Mouse (Mus musculus) urinary bladder, postnatal 36 days (tissue): Measurements from ENCODE around the gene Abo.
"Not testable (repeated sequence)": the region's sequence is repeated elsewhere in the genome, so short reads cannot be mapped to it uniquely, and the experiment has no call there.

Experiments
- DNase-seq, 2 experiments: peaks; one replicate each; pipeline ENCODE4 v3.0.0; 2022; ENCODE audit warnings: low spot score in 2 of 2, mixed read lengths in 1 of 2

The Abo gene

GRCm38 (mm10) chr2:26864879-26865278 is at the start of gene Abo:
Abo (minus strand) TSS chr2:26864979.
- peak in 1 of 2 experiments; percentile 24 for DNase-seq

GRCm38 (mm10) chr2:26914148-26914941 is 49.6 kb upstream of the Abo start:
- DNase-seq = no peak

- no peak for DNase-seq
Measured at GRCm38 (mm10) chr2:26913416-26914147, 48.8 kb upstream of the Abo start.

- DNase-seq = no peak
Measured at GRCm38 (mm10) chr2:26912253-26912770, 47.5 kb upstream of the Abo start.

- DNase-seq = peak in 1 of 2 experiments; percentile 31
Measured at GRCm38 (mm10) chr2:26910994-26911765, 46.4 kb upstream of the Abo start.

GRCm38 (mm10) chr2:26910124-26910993 is 45.6 kb upstream of the Abo start, which contains the start of the genes Med22 and Rpl7a:
Med22 (minus strand) TSS chr2:26910677.
Rpl7a (plus strand) TSS chr2:26910764.
- DNase-seq = peak; percentile 100

GRCm38 (mm10) chr2:26909387-26909784 is 44.6 kb upstream of the Abo start:
- DNase-seq = no peak

- no peak for DNase-seq
Measured at GRCm38 (mm10) chr2:26908710-26909386, 44.1 kb upstream of the Abo start.

GRCm38 (mm10) chr2:26907109-26907508 is 42.3 kb upstream of the Abo start:
- peak in 1 of 2 experiments; percentile 32 for DNase-seq

GRCm38 (mm10) chr2:26906431-26906830 is 41.7 kb upstream of the Abo start:
- no peak for DNase-seq

- DNase-seq = no peak
Measured at GRCm38 (mm10) chr2:26905936-26906335, 41.2 kb upstream of the Abo start.

GRCm38 (mm10) chr2:26903311-26903710 is 38.5 kb upstream of the Abo start:
- no peak for DNase-seq

GRCm38 (mm10) chr2:26902467-26903220 is 37.9 kb upstream of the Abo start, which contains the start of gene Surf6:
Surf6 (minus strand) TSS chr2:26902879.
- peak; percentile 94 to 96 for DNase-seq

GRCm38 (mm10) chr2:26901834-26902400 is 37.1 kb upstream of the Abo start:
- no peak for DNase-seq

- no peak for DNase-seq
Measured at GRCm38 (mm10) chr2:26900731-26901130, 36.0 kb upstream of the Abo start.

GRCm38 (mm10) chr2:26895898-26896297 is 31.1 kb upstream of the Abo start:
- no peak for DNase-seq

- not testable (repeated sequence) for DNase-seq
Measured at GRCm38 (mm10) chr2:26886170-26886569, 21.4 kb upstream of the Abo start.

- not testable (repeated sequence) for DNase-seq
Measured at GRCm38 (mm10) chr2:26885541-26885940, 20.8 kb upstream of the Abo start.

GRCm38 (mm10) chr2:26878571-26878970 is 13.8 kb upstream of the Abo start:
- DNase-seq = no peak
